Mouse (Mus musculus): ENCODE data around the gene Cacng8.

The Cacng8 gene

GRCm38 (mm10) chr7:3432066-3432465 lies 41.6 kb downstream of the Cacng8 start:
- DNase-seq (ENCODE audit: low read depth): no peak

DNA sequence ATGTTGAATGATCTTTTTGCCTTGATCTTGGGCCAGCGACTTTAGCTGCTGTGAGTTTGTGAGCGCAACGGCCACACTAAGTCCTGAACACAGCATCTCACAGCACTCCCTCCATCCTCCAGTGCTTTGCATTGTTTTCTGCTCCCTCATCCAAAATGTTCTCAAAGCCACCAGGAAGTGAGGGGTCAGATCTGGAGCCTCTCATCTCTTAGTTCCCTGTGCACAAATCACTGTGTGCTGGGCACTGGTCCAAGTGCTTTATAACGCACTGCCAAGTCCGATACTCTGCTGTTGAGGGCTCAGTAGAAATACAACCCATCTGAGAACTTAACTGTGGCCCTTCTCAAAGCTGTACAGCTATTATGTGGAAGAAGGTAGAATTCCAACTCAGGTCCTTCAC lies 47.5 kb downstream of the Cacng8 start:
- DNase-seq (ENCODE audit: low read depth): no peak

GRCm38 (mm10) chr7:3439984-3440383 lies 49.5 kb downstream of the Cacng8 start:
- no peak for DNase-seq (ENCODE audit: low read depth)

GRCm38 (mm10) chr7:3440526-3440925 lies 50.0 kb downstream of the Cacng8 start:
- no peak for DNase-seq (ENCODE audit: low read depth)

GRCm38 (mm10) chr7:3442476-3443062 lies 52.1 kb downstream of the Cacng8 start:
- peak; percentile 3 for DNase-seq (ENCODE audit: low read depth)

GRCm38 (mm10) chr7:3444678-3445077 lies 54.2 kb downstream of the Cacng8 start:
- DNase-seq (ENCODE audit: low read depth): no peak

DNA sequence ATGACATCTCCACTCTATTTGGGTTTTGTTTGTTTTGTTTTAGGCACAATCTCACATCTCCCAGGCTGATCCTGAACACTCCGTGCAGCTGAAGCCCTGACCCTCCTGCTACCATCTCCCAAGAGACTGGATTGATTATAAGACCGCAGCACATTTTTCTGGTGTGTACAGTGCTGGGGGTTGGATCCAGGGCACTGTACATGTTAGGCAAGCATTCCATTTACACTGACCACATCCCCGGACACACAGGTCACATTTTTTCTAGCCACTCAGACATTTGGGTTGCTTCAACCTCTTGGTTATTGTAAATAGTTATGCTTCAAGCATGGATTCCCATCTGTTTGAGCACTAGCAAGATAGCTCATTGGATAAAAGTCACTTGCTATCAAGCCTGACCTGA lies 56.1 kb downstream of the Cacng8 start:
- DNase-seq (ENCODE audit: low read depth): no peak

DNA sequence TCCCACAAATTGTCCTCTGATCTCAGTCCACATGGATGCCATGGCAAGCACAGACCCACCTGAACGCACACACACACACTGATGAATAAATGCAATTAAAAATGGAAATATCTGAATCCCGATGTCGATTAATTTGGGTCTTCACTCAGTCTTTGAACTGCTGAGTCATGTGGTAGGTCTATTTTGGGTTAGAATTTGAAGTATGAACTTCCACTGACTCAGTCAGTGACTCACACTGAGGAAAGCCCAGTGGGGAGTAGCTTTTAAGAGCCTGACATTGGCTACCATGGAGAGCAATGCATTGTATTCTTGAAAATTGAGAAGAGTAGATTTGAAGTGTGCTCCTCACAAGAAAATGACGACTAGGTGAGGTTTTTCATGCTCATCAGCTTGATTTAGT lies 56.5 kb downstream of the Cacng8 start:
- no peak for DNase-seq (ENCODE audit: low read depth)

GRCm38 (mm10) chr7:3448737-3449454 lies 58.4 kb downstream of the Cacng8 start:
- peak; percentile 28 for DNase-seq (ENCODE audit: low read depth)

- no peak for DNase-seq (ENCODE audit: low read depth)
These were observed 60.2 kb downstream of the Cacng8 start for GRCm38 (mm10) chr7:3450671-3451070.

- no peak for DNase-seq (ENCODE audit: low read depth)
These were observed 60.7 kb downstream of the Cacng8 start for GRCm38 (mm10) chr7:3451161-3451560.

GRCm38 (mm10) chr7:3452821-3453485 lies 62.5 kb downstream of the Cacng8 start:
- no peak for DNase-seq (ENCODE audit: low read depth)

- no peak for DNase-seq (ENCODE audit: low read depth)
These were observed 63.2 kb downstream of the Cacng8 start for GRCm38 (mm10) chr7:3453486-3454183.

DNA sequence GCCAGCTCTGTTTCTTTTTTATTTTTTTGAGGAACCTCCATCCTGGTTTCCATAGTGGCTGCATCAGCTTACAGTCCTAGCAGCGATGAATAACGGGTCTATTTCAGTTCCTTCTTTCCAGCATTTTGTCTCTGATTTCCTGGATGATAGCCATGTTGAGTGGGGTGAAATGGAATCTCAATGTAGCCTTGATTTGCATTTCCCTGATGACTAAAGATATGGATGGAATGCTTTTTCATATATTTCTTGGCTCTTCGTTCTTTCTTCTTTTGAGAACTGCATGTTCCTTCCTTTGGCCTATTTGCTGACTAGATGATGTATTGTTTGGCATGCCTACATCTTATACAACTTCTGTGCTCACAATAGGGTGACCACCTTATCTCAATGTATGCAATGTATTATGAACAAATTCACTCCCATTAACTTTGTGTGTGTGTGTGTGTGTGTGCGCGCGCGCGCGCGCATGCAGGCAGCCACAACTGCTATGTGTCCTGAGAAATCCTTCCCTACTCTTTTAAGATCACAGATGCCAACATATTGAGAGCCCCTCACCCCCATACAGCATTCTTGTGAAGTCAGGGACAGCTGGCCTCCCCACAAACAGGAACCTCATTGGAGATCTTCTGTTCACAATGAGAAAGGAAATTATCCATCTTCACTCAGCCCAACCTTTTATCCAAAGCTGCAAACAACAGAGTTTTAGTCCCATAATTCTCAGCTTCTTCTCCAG lies 66.8 kb downstream of the Cacng8 start:
- DNase-seq (ENCODE audit: low read depth): no peak

DNA sequence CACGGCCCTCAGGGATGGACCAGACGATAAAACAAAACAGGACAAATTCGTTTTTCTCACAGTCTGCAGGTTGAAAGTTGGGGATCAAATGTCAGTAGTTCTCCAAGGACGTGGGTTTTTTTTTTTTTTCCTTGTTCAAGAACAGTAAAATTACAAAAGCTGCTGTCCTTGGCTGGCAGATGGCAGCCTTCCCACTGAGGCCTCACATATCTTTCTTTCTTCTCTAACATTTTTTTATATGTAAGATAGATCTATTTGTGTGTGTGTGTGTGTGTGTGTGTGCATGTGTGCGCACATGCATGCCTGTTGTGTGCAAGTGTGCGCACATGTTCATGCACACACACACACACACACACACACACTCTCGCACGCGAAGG lies 67.3 kb downstream of the Cacng8 start:
- DNase-seq (ENCODE audit: low read depth): no peak

GRCm38 (mm10) chr7:3460261-3460660 lies 69.8 kb downstream of the Cacng8 start:
- DNase-seq (ENCODE audit: low read depth): no peak

GRCm38 (mm10) chr7:3463306-3463705 lies 72.8 kb downstream of the Cacng8 start:
- DNase-seq (ENCODE audit: low read depth): no peak

Measured in naive thymus-derived CD4-positive, alpha-beta T cell, adult 2 months (primary cell).